Mouse (Mus musculus): ENCODE measurements at regions not wholly inside any gene's neighbourhood (a gene's known extent, or its start where the extent isn't known, plus 50 kb on each side); places are given as distances from the start of the nearest gene placed in this dataset.

DNA sequence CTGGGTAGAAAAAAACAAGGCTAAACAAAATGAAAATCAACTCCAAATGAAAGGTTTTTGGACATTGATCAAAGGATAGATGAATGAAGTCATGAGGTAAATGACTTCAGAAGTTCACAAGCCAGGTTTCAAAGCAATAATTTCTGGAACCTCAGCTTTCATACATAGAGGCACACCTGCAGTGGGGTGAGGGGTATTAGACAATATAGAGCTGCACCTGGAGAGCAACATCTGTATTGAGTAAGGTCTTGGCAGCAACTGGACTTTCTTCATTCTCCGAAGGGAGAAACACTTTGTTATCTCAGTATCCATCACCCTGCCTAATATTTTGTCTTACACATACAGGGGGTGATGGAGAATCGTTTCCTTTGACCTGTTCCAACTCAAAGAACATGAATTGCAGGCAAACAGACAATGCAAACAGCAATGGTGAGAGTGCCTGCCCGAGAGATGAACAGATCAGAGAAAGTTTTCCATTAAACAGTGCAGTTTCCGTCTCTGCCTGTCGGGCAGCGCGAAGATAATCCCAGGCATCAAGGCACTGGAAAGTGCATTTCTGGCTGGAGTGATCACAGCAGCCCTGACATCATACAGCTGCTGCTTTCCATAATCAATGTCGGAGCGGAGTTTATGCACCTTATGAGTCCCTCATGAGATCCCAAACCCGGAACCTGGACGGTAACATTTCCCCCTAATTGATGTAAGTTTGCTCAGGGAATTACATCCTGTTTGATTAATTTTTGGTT, 270.9 kb downstream of the Insc start:
- Histone ChIP-seq H3K4me1 (ENCODE audit: control insufficient read depth, insufficient read depth, low read length) (no peaks in the 10 kb centered on the region), H3K9ac (ENCODE audit: low read depth, low read length) (no peak overlapping the region), H3K9me3 (ENCODE audit: control insufficient read depth, low read length) (no peaks in the 10 kb centered on the region), H3K27ac (ENCODE audit: low read length) (no peak overlapping the region), H3K4me2 (ENCODE audit: low read depth, low read length) (no peak overlapping the region), H3K36me3 (ENCODE audit: control insufficient read depth, insufficient read depth, low read length) (no peaks in the 10 kb centered on the region), H3K27me3 (replicated peaks; ENCODE audit: control insufficient read depth, insufficient read depth, low read length) (no peaks in the 10 kb centered on the region), H3K4me3 (ENCODE audit: low read length) (no peak overlapping the region)
- no peak for ATAC-seq
- WGBS: 35% methylated on average over 11 of the region's 11 CpGs

GRCm38 (mm10) chr7:115019369-115019958, 276.0 kb downstream of the Insc start:
- ATAC-seq: no peak
- Histone ChIP-seq H3K27me3 (replicated peaks; ENCODE audit: control insufficient read depth, insufficient read depth, low read length) (no peaks in the 10 kb centered on the region), H3K9ac (ENCODE audit: low read depth, low read length) (no peak overlapping the region), H3K36me3 (ENCODE audit: control insufficient read depth, insufficient read depth, low read length) (no peaks in the 10 kb centered on the region), H3K4me3 (ENCODE audit: low read length) (no peak overlapping the region), H3K4me1 (ENCODE audit: control insufficient read depth, insufficient read depth, low read length) (no peaks in the 10 kb centered on the region), H3K27ac (ENCODE audit: low read length) (no peak overlapping the region), H3K4me2 (ENCODE audit: low read depth, low read length) (no peak overlapping the region), H3K9me3 (ENCODE audit: control insufficient read depth, low read length) (no peaks in the 10 kb centered on the region)
- WGBS: 70% methylated on average over 4 of the region's 4 CpGs

GRCm38 (mm10) chr7:115020023-115020422, 276.5 kb downstream of the Insc start:
- H3K9me3 ChIP-seq (ENCODE audit: control insufficient read depth, low read length): no peaks in the 10 kb centered on the region
- H3K9ac ChIP-seq (ENCODE audit: low read depth, low read length): no peak overlapping the region
- H3K4me1 ChIP-seq (ENCODE audit: control insufficient read depth, insufficient read depth, low read length): no peaks in the 10 kb centered on the region
- no peak for ATAC-seq
- H3K4me3 ChIP-seq (ENCODE audit: low read length): no peak overlapping the region
- WGBS: 68% methylated on average over 3 of the region's 3 CpGs
- H3K4me2 ChIP-seq (ENCODE audit: low read depth, low read length): no peak overlapping the region
- H3K36me3 ChIP-seq (ENCODE audit: control insufficient read depth, insufficient read depth, low read length): no peaks in the 10 kb centered on the region
- no peaks in the 10 kb centered on the region for H3K27me3 ChIP-seq (replicated peaks; ENCODE audit: control insufficient read depth, insufficient read depth, low read length)
- H3K27ac ChIP-seq (ENCODE audit: low read length): no peak overlapping the region

GRCm38 (mm10) chr7:115025803-115026202, 282.3 kb downstream of the Insc start:
- no peak overlapping the region for H3K27ac ChIP-seq (ENCODE audit: low read length)
- no peaks in the 10 kb centered on the region for H3K36me3 ChIP-seq (ENCODE audit: control insufficient read depth, insufficient read depth, low read length)
- no peak for ATAC-seq
- H3K4me1 ChIP-seq (ENCODE audit: control insufficient read depth, insufficient read depth, low read length): no peaks in the 10 kb centered on the region
- H3K9ac ChIP-seq (ENCODE audit: low read depth, low read length): no peak overlapping the region
- H3K9me3 ChIP-seq (ENCODE audit: control insufficient read depth, low read length): no peaks in the 10 kb centered on the region
- WGBS: 60% methylated on average over 2 of the region's 2 CpGs
- no peak overlapping the region for H3K4me2 ChIP-seq (ENCODE audit: low read depth, low read length)
- no peaks in the 10 kb centered on the region for H3K27me3 ChIP-seq (replicated peaks; ENCODE audit: control insufficient read depth, insufficient read depth, low read length)
- no peak overlapping the region for H3K4me3 ChIP-seq (ENCODE audit: low read length)

- Histone ChIP-seq H3K9ac (ENCODE audit: low read depth, low read length) (no peak overlapping the region), H3K27ac (ENCODE audit: low read length) (no peak overlapping the region), H3K4me3 (ENCODE audit: low read length) (no peak overlapping the region), H3K4me1 (ENCODE audit: control insufficient read depth, insufficient read depth, low read length) (no peaks in the 10 kb centered on the region), H3K4me2 (ENCODE audit: low read depth, low read length) (no peak overlapping the region), H3K27me3 (replicated peaks; ENCODE audit: control insufficient read depth, insufficient read depth, low read length) (no peaks in the 10 kb centered on the region), H3K9me3 (ENCODE audit: control insufficient read depth, low read length) (no peaks in the 10 kb centered on the region), H3K36me3 (ENCODE audit: control insufficient read depth, insufficient read depth, low read length) (no peaks in the 10 kb centered on the region)
- no peak for ATAC-seq
- 71% methylated on average over 1 of the region's 1 CpGs for WGBS
These were observed 284.2 kb downstream of the Insc start for GRCm38 (mm10) chr7:115027685-115028084.

DNA sequence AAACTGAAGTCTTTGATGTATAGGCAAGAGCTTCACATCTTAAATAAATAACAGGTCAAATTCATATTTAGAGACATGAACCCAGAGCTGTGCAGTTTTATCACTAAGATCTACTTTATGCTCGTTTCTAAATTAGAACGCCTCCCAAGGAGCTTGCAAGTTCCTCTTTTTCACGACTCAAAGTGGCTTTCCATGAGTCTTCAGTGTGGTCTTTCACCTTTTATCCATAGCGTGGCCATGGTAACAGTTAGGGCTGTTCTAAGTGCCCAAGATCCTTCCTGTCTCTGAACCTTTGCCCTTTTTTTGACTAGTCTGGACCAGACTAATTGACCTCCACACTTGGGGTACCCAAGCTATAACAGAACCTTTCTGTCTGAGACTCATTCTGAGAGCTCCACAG, 290.5 kb downstream of the Insc start:
- no peaks in the 10 kb centered on the region for H3K27me3 ChIP-seq (replicated peaks; ENCODE audit: control insufficient read depth, insufficient read depth, low read length)
- H3K27ac ChIP-seq (ENCODE audit: low read length): no peak overlapping the region
- no peaks in the 10 kb centered on the region for H3K36me3 ChIP-seq (ENCODE audit: control insufficient read depth, insufficient read depth, low read length)
- no peak overlapping the region for H3K4me2 ChIP-seq (ENCODE audit: low read depth, low read length)
- H3K9me3 ChIP-seq (ENCODE audit: control insufficient read depth, low read length): no peaks in the 10 kb centered on the region
- H3K9ac ChIP-seq (ENCODE audit: low read depth, low read length): no peak overlapping the region
- no peak overlapping the region for H3K4me3 ChIP-seq (ENCODE audit: low read length)
- H3K4me1 ChIP-seq (ENCODE audit: control insufficient read depth, insufficient read depth, low read length): no peaks in the 10 kb centered on the region
- no peak for ATAC-seq
- 75% methylated on average over 4 of the region's 4 CpGs for WGBS

GRCm38 (mm10) chr7:115055527-115055926, 312.0 kb downstream of the Insc start:
- H3K4me3 ChIP-seq (ENCODE audit: low read length): no peak overlapping the region
- no peak for ATAC-seq
- no peak overlapping the region for H3K4me2 ChIP-seq (ENCODE audit: low read depth, low read length)
- no peaks in the 10 kb centered on the region for H3K9me3 ChIP-seq (ENCODE audit: control insufficient read depth, low read length)
- H3K4me1 ChIP-seq (ENCODE audit: control insufficient read depth, insufficient read depth, low read length): 0 out of 2 replicates have a peak, but pooled peaks cover 3% of the 10 kb centered on the region
- H3K9ac ChIP-seq (ENCODE audit: low read depth, low read length): no peak overlapping the region
- 0 out of 2 replicates have a peak, but pooled peaks cover 2% of the 10 kb centered on the region for H3K27me3 ChIP-seq (replicated peaks; ENCODE audit: control insufficient read depth, insufficient read depth, low read length)
- no peak overlapping the region for H3K27ac ChIP-seq (ENCODE audit: low read length)
- no peaks in the 10 kb centered on the region for H3K36me3 ChIP-seq (ENCODE audit: control insufficient read depth, insufficient read depth, low read length)

GRCm38 (mm10) chr7:115056992-115057645, 313.6 kb downstream of the Insc start:
- WGBS: 53% methylated on average over 3 of the region's 3 CpGs
- Histone ChIP-seq H3K27ac (ENCODE audit: low read length) (no peak overlapping the region), H3K4me2 (ENCODE audit: low read depth, low read length) (no peak overlapping the region), H3K4me3 (ENCODE audit: low read length) (no peak overlapping the region), H3K9me3 (ENCODE audit: control insufficient read depth, low read length) (no peaks in the 10 kb centered on the region), H3K27me3 (replicated peaks; ENCODE audit: control insufficient read depth, insufficient read depth, low read length) (0 out of 2 replicates have a peak, but pooled peaks cover 2% of the 10 kb centered on the region), H3K9ac (ENCODE audit: low read depth, low read length) (no peak overlapping the region), H3K4me1 (ENCODE audit: control insufficient read depth, insufficient read depth, low read length) (0 out of 2 replicates have a peak, but pooled peaks cover 3% of the 10 kb centered on the region), H3K36me3 (ENCODE audit: control insufficient read depth, insufficient read depth, low read length) (no peaks in the 10 kb centered on the region)
- ATAC-seq: no peak

GRCm38 (mm10) chr7:115057736-115058135, 314.2 kb downstream of the Insc start:
- 14% methylated on average over 3 of the region's 3 CpGs for WGBS
- no peak for ATAC-seq

More at GRCm38 (mm10) chr7:115057736-115058135, 314.2 kb downstream of the Insc start:
- Histone ChIP-seq H3K27me3 (replicated peaks; ENCODE audit: control insufficient read depth, insufficient read depth, low read length) (0 out of 2 replicates have a peak, but pooled peaks cover 2% of the 10 kb centered on the region), H3K4me2 (ENCODE audit: low read depth, low read length) (no peak overlapping the region), H3K27ac (ENCODE audit: low read length) (no peak overlapping the region), H3K9me3 (ENCODE audit: control insufficient read depth, low read length) (no peaks in the 10 kb centered on the region), H3K4me1 (ENCODE audit: control insufficient read depth, insufficient read depth, low read length) (0 out of 2 replicates have a peak, but pooled peaks cover 3% of the 10 kb centered on the region), H3K4me3 (ENCODE audit: low read length) (no peak overlapping the region), H3K9ac (ENCODE audit: low read depth, low read length) (no peak overlapping the region), H3K36me3 (ENCODE audit: control insufficient read depth, insufficient read depth, low read length) (no peaks in the 10 kb centered on the region)

Measured in intestine, embryonic 16.5 days (tissue).